Mouse (Mus musculus) NIH3T3 (cell line): ENCODE results near the gene Ncapd3.
A peak's percentile ranks its signal among the peaks of the same experiment; 100 is the strongest.

Experiments
- DNase-seq: peaks from one replicate; pipeline ENCODE4 v3.0.0-alpha.2; 2012; ENCODE audit warnings: low read depth

The Ncapd3 gene

DNA sequence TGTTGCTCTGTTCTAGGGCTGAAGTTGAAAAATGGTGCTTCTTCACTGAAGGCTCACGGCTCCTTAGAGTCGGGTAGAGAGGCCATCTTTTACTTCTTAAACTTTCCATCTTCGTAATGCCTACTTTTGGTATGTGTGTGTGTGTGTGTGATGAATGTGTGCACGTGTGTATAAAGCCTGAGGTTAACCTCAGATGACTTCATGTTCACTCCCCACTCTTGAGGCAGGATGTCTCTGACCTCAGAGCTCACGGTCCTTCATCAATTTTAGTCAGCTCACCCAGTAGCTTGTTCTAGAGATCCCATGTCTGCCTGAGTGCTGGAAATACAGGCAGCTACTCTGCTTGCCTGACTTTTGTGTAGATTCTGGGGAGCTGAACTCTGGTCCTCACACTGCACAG is 13.9 kb downstream of the Ncapd3 start:
- DNase-seq = no peak

GRCm38 (mm10) chr9:27049492-27049891 is 19.5 kb downstream of the Ncapd3 start:
- DNase-seq = peak; percentile 32

- no peak for DNase-seq
Observed at GRCm38 (mm10) chr9:27058341-27058740, 28.4 kb downstream of the Ncapd3 start.

DNA sequence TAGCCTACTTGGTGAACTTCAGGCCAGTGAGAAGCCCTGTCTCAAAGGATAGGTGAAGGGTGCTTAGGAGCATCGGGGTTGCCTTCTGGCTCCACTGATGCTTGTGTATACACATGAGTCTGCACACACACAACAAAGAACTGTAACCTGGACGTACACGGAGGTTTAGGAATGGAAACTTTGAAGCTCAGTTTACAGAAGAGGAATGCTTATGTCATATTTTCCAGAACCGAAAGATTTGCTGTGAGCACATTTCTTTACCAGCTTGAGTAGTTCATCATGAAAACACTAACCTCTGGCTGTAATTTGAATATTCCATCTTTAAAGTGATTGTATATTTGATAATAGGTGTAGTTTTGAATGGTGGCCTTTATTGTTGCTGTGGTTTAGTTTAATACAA is 40.9 kb downstream of the Ncapd3 start:
- no peak for DNase-seq

DNA sequence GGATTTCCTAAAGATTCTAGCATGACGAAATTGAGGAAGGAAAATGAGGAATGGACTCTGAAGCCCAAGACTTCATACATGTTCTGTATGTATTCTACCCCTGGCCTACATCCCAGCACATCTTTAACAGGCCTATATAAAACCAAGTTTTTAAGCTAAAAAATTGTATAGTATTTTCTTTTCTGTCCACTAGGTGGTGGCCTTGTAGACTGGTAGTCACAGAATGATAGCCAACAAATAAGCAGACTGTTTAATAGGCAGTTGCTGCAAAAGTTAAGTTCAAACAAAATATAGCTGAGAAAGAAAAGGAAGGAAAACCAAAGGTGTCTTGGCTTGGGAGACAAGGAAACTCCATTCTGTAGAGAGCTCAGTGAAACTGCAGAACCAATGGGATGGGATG is 44.7 kb downstream of the Ncapd3 start:
- DNase-seq = peak; percentile 30

- DNase-seq = no peak
Observed at GRCm38 (mm10) chr9:27075812-27076211, 45.8 kb downstream of the Ncapd3 start.

DNA sequence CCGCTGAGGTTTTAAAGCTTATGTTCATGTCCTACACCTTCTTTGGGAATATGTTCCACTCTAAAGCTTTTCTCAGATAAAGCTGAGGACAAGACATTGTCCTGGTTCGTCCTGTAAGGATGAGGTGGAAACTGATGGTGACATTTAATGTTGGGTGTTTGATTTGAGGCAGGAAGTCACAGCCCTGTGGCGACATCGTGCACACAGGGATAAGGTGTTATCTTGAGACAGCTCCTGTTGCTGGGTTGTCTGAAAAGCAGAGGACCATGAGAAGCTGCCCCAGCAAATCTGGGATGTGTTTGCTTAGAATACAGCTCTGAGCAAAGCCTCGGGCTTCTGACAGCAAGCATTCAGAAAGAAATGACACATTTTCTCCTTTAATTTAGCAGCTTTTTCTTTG is 56.3 kb downstream of the Ncapd3 start:
- no peak for DNase-seq

GRCm38 (mm10) chr9:27087402-27087801 is 57.4 kb downstream of the Ncapd3 start:
- no peak for DNase-seq

- no peak for DNase-seq
Observed at GRCm38 (mm10) chr9:27090134-27090533, 60.2 kb downstream of the Ncapd3 start.

- no peak for DNase-seq
Observed at GRCm38 (mm10) chr9:27090801-27091775, 61.1 kb downstream of the Ncapd3 start.

- no peak for DNase-seq
Observed at GRCm38 (mm10) chr9:27092916-27093315, 62.9 kb downstream of the Ncapd3 start.

- DNase-seq = no peak
Observed at GRCm38 (mm10) chr9:27098092-27098491, 68.1 kb downstream of the Ncapd3 start.

GRCm38 (mm10) chr9:27098557-27098956 is 68.6 kb downstream of the Ncapd3 start:
- no peak for DNase-seq

GRCm38 (mm10) chr9:27099474-27099873 is 69.5 kb downstream of the Ncapd3 start:
- DNase-seq = no peak

DNA sequence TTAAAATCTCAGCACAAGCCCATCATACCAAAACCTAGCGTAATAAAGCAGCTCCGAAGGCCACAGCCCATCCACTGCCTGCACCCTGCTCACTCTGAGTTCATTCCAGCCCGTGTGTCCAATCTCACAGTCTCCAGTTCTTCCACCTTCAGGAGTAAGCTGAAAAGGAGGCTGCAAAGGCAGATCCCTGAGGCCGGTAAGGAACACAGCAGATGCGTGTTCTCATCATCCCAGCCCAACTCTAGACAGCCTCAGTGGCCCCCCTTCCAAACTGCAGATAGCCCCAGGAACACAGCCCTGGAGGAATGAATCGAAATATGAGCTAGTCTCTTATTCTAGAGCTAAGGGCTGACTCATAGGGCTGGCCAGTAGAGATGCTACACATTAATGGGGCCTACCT is 71.5 kb downstream of the Ncapd3 start:
- no peak for DNase-seq

DNA sequence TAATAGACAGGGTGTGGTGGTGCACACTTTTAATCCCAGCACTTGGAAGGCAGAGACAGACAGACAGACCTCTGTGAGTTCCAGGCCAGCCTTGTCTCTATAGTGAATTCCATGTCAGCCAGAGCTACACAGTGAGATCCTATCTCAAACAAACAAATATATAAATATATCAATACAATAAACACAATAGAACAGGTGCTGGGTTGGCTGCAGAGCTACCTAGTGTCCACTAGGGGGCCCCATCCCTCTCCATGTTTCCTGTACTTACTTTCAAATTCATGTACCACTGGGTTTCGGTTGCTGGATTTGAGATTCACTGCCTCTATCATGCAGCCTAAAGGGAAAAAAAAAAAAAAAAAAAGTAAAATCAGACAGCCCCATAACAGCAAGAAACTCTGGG is 76.1 kb downstream of the Ncapd3 start:
- peak; percentile 74 for DNase-seq

- no peak for DNase-seq
Observed at GRCm38 (mm10) chr9:27108451-27108850, 78.5 kb downstream of the Ncapd3 start.

DNA sequence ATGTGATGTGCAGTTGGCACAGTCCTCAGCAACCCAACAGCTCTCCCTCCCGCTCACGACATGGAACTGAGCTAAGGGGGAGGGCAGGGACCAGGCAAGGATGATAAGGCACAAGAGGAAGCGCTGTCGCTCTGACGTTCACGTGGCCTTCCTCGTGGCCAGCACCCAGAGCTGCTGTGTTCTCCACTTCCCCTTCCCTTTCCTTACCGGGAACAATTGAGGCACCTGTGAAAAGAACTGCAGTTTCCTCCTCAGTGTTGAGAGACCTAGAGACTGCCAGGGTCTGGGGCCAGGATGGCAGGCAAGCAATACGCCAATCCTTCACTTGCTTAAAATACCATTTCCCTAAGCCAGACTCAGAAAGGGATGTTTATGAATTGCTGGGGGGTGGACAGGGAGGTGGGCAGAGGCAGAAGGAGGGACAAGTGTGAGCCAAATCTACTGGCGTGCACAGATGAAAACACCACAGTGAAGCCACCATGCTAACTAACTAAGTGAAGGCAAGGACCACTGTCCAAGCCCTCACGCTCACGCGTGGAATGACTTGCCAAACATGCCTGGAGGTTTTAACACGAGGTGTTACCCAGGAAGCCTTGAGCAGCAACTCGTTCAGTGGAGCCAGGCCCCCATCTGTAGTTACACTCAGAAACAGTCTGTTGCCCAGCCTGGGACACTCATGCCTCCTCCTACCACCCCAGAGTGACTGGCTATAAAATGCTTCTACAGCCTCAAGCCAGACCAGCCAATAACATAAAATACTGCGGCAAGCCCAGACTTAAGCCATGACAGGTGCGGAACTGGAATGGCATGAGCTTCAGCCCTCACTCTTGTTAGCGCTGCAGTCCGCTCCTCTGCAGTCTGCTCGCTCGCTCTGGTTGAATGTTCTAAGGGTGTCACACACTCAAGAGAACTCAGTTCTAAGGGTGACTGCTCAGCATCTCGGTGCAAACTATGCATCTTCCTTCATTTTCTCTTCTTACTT is 79.8 kb downstream of the Ncapd3 start:
- no peak for DNase-seq

DNA sequence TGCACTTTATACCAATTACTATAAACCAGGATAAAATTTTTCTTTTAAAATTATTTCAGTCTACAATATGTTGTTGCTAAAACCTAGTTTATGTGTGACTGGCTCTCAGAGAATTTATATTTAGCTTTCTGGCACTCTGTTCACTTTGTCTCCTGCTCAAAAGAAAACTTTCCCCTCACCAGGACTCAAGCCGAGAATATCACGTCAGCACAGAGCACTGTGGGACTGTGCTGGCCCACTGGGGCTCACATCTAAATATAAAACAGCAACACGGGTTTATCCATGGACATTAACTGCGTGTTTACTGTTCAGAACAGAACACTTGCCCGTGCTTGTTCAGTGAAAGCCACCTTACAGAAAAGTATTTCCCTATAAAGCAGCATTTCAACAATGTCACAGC is 80.7 kb downstream of the Ncapd3 start:
- DNase-seq = no peak

DNA sequence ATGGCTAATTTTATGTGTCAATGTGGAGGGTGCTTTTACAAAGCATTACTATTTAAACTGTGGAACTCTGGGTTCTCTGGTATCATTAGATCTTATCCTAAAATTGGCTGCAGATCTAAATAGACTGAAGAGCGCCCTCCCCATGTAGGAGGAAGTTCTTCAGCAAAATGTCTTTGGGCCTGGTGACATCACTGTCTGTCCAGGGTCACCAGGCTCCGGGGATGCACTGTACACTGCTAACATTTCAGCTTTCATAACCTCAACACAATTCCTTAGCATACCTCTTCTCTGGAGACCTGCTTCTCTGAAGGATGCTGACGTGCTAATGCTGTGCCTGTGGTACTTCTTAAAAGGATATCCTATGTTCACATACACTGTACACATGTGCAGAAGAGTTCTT is 81.8 kb downstream of the Ncapd3 start:
- no peak for DNase-seq

DNA sequence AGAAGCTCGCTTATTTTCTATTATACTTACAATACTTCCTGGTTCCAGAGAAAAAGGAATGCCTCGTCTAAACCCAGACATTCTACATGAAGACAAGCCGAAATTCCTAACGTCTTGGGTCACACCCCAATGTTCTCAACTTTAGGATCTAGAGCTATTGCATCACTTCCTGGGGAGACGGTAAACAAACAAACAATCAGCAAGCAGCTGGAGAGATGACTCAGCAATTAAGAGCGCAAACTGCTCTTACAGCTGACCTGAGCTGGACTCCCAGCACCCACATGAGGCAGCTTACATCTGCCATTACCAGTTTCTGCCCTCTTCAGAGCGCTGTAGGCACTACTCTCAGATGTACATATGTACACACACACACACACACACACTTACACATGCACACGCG is 91.3 kb downstream of the Ncapd3 start:
- no peak for DNase-seq

GRCm38 (mm10) chr9:27122076-27122475 is 92.1 kb downstream of the Ncapd3 start:
- DNase-seq = no peak

DNA sequence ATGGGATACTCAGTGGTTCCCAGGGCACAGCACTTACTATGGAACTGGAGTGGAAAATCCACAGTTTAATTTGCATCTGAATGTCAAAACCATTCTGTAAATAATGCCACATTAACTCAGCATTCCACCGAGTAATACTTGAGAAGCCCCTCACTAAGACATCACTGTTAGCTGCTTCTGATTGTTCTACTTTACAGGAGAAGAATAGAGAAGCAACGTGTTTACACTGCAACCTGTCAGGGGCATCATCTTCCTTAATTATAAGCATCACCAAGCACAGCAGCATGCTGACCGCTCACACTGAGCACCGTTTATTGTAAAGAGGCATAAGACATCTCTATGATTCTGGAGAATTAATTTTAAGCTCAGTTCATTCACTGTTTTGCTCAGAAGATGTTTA is 93.0 kb downstream of the Ncapd3 start:
- DNase-seq = no peak
